Mouse (Mus musculus) layer of hippocampus, adult 11-12 months (tissue): ENCODE results near the gene Aldh9a1.

Experiments
- DNase-seq: peaks from one replicate; pipeline ENCODE4 v3.0.0; 2022; ENCODE audit warnings: low spot score

Gene Aldh9a1

DNA sequence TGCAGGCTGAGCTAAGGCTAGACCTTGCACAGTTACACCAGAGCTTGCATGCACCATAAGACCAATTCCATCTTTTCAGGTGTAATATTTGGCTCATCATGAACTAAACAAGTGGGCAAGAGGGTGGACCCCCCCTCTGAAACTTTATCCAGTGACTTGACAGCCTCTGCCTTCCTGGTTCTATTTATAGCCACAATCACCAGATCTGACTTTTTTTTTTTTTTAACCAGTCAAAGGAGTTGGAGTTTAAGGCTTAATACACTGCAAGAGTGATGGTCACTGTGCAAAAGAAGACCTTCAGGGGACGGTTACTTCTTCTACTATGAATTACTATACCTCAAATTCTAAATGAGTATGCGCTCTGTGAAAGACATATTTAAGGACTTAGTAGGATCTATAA lies 35.4 kb downstream of the Aldh9a1 start:
- DNase-seq, result no peak

GRCm38 (mm10) chr1:167385636-167386035 lies 35.8 kb downstream of the Aldh9a1 start:
- no peak for DNase-seq

DNA sequence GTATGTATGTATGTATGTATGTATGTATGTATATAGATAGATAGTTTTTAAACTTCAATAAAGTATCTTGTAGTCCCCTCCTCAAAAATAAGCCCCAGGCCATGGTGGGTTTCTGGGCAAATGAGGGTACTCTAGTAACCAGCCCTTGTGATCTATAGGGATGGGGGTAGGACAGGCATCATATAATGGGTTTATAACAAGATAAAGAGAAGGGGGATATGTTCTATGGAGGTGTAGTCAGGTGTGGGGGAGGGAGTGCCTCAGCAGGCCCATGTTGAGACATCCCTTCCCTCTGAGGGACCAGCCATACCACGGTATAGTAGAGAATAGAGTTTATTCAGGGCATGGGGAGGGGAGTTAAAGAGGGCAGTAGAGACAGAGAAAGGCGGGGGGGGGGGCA lies 36.7 kb downstream of the Aldh9a1 start:
- DNase-seq, result no peak

GRCm38 (mm10) chr1:167387310-167387709 lies 37.5 kb downstream of the Aldh9a1 start:
- no peak for DNase-seq

DNA sequence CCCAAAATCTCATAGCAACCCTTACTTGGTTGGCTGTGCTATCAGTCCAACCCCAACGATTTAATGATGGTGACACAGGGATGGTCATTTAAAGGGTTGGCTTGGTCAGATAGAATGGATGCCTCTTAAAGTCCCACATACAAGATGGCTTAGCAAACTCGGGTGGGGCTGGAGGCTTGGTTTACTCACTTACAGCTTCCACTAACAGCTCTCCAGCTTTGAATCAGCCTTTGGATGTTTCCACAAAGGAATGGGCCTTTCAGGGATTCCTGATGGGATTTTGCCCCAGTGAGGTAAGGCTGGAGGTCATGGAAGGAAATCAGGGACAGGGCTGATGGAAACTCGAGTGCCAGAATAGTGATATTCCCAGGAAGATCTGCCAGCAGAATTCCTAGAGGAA lies 38.0 kb downstream of the Aldh9a1 start:
- no peak for DNase-seq

DNA sequence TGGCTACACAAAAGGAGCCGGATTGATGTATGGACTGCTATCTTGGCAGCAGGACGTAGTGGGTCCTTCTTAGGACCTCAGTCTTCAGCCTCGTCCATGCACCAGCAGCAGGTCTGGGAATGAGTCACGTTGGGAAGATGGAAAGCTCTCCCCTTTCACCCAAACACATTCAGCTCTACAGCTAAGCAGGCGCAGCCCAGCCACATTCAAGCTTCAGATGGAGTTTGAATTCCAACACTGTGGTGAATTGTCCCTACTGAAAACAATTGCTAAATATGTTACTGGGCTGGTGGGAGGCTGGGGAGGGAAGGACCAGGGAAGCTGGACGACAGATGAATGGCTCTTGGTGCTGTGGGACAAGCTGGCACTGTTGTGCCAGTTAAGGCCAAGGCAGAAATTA lies 38.8 kb downstream of the Aldh9a1 start:
- DNase-seq, result no peak

GRCm38 (mm10) chr1:167389584-167389983 lies 39.8 kb downstream of the Aldh9a1 start:
- DNase-seq, result no peak

DNA sequence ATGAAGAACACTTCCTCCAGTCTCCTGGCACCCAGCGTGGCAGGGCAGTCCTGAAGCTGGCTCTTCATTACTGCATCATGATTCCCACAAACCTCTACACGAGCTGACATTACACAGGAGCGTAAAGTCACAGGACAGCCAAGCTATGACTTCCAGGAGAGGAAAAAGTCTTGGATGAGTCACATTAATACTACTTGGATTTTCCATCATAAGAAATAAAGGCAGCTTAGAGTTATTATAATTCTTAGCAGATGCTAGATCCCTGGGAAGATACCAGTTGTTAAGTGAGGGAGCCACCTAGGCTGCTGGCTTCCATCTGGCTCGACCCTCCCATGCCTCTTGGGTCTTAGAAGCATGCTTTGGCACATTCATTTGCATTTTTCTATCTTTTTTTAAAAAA lies 40.6 kb downstream of the Aldh9a1 start:
- no peak for DNase-seq

GRCm38 (mm10) chr1:167391241-167391640 lies 41.5 kb downstream of the Aldh9a1 start:
- DNase-seq, result no peak

GRCm38 (mm10) chr1:167392031-167392640 lies 42.3 kb downstream of the Aldh9a1 start:
- DNase-seq, result no peak

GRCm38 (mm10) chr1:167392687-167393086 lies 42.9 kb downstream of the Aldh9a1 start:
- peak; percentile 22 for DNase-seq

GRCm38 (mm10) chr1:167393281-167393680 lies 43.5 kb downstream of the Aldh9a1 start:
- no peak for DNase-seq

- peak; percentile 93 for DNase-seq
Measured at GRCm38 (mm10) chr1:167393683-167394492, 44.1 kb downstream of the Aldh9a1 start, which contains the start of gene Mgst3. Mgst3 (minus strand) TSS chr1:167393841.

DNA sequence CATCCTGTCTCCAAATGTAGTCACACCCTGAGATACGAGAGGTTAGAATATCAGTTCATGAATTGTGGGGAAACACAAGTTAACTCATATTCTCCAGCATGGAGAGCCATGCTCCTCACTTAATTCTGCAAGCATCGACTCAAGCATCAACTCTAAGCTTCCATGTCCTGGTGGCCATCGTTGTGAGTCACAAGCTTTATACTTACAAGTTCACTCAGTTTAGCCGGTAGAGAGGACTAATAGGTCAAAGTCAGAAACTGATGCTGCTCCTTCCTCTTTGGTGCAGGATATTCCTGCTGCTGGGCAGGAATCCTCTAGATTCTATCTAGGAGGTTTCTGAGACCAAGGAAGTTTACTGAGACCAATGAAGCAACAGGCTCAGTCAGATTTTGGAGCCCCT lies 55.4 kb downstream of the Aldh9a1 start:
- no peak for DNase-seq

GRCm38 (mm10) chr1:167409601-167410000 lies 59.8 kb downstream of the Aldh9a1 start:
- DNase-seq, result no peak

- no peak for DNase-seq
Measured at GRCm38 (mm10) chr1:167411991-167412715, 62.4 kb downstream of the Aldh9a1 start.

- DNase-seq, result peak; percentile 83
Measured at GRCm38 (mm10) chr1:167414846-167415245, 65.1 kb downstream of the Aldh9a1 start.
